Mouse (Mus musculus) CH12F3 (cell line): Measurements from ENCODE around the gene Gm8206.
"Not testable (repeated sequence)": the region's sequence is repeated elsewhere in the genome, so short reads cannot be mapped to it uniquely, and the experiment has no call there.

Experiments used
- in situ Hi-C: fragments of 300-500 bp; cut with MboI; formaldehyde crosslinking; loops from 2 replicates; pipeline ENCODE4 v1.14.3; 2020; ENCODE audit warnings: low sequenced_read_pairs

Gene Gm8206

GRCm38 (mm10) chr14:6093842-6094241 is at the start of gene Gm8206:
TSS of gene Gm8206 (minus strand) at chr14:6093942.
- in situ Hi-C loops = not testable (repeated sequence)

DNA sequence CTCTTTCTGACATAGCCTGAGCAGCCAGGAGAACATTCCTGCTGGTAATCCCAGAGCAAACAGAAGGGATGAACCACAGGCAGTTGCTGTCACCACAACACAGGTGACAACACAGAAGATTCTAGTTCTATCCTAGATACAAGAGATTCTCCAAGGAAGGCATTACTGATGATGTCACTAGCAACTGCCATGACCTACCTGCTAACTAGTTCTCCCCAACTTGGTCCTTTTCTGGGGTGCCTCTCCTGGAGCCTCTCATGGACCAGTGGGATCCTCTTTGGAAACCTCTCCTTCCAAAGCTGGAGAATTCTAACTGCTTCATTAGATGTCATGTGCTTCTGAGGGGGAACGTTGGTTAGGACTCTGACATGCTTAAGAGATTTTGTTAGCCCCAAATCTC is 32.0 kb upstream of the Gm8206 start, which contains the start of gene Gm3476:
Gene Gm3476, minus strand, starts transcription at position 101 of the 400 bp plus-strand sequence.
- in situ Hi-C loops = not testable (repeated sequence)

DNA sequence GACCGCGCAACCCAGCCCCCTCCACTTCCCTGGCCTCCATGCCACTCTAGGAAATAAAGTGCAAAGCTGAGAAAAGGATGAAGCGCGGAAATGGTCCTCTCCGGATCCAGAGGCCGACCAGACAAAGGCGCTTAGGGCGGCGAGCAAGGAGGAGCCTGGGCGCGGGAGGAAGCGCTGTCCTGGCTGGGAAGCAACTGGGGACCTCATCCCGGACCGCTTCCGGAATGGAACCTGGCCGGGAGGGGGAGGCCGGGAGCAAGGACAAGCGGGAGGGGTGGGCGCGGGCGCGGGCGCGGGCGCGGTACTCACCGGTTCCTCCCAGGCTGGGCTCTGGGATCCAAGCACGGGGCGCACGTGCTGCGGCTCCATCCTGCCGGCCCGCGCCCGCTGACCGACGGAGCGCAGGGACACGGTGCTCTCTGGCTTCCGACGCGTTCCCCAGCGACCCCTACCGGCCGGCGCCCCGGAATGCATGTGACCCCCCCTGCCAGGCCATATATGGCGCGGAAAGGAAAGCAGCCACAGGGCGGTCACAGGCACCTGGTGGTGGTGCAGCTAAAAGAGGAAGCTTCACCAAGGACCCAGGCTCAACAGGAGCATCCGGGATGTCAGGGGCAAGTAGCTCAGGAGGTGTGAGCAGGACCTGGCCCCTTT is 14.7 kb upstream of the Gm8206 start, which contains the start of gene Gm3468:
Gene Gm3468, minus strand, starts transcription at position 394 of the 654 bp plus-strand sequence.
- in situ Hi-C loops = not testable (repeated sequence)

- in situ Hi-C loops = not testable (repeated sequence)
These were observed 13.8 kb upstream of the Gm8206 start for GRCm38 (mm10) chr14:6107500-6107899.

GRCm38 (mm10) chr14:6058167-6058566 is 35.6 kb downstream of the Gm8206 start, which contains the start of gene Gm6337:
TSS of gene Gm6337 (minus strand) at chr14:6058267.
- in situ Hi-C loops = not testable (repeated sequence)

GRCm38 (mm10) chr14:5987136-5987535 is 106.6 kb downstream of the Gm8206 start:
- in situ Hi-C loops = not testable (repeated sequence)

DNA sequence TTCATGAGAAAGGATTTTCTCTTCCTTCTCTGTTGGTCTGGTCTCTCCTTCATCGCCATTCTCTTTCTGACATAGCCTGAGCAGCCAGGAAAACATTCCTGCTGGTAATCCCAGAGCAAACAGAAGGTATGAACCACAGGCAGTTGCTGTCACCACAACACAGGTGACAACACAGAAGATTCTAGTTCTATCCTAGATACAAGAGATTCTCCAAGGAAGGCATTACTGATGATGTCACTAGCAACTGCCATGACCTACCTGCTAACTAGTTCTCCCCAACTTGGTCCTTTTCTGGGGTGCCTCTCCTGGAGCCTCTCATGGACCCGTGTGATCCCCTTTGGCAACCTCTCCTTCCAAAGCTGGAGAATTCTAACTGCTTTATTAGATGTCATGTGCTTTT is 114.7 kb downstream of the Gm8206 start, which contains the start of gene Gm3453:
Gene Gm3453, minus strand, starts transcription at position 101 of the 400 bp plus-strand sequence.
- in situ Hi-C loops = not testable (repeated sequence)
